Mouse (Mus musculus): ENCODE results near the gene Olfr845.

The Olfr845 gene

GRCm38 (mm10) chr9:19336157-19336556 lies at the start of gene Olfr845:
Olfr845 (plus strand) TSS chr9:19336457.
- DNase-seq (ENCODE audit: low spot score): no peak

- no peak for DNase-seq (ENCODE audit: low spot score)
These were observed 20.2 kb upstream of the Olfr845 start, which contains the start of gene Olfr844 for GRCm38 (mm10) chr9:19316047-19316446. Olfr844 (plus strand) TSS chr9:19316347.

GRCm38 (mm10) chr9:19363905-19364304 lies 27.6 kb downstream of the Olfr845 start, which contains the start of gene Olfr846:
Olfr846 (minus strand) TSS chr9:19364005.
- no peak for DNase-seq (ENCODE audit: low spot score)

- DNase-seq (ENCODE audit: low spot score): no peak
These were observed 42.3 kb downstream of the Olfr845 start, which contains the start of gene Olfr847 for GRCm38 (mm10) chr9:19378569-19378968. Olfr847 (minus strand) TSS chr9:19378669.
